Mouse (Mus musculus) stomach, embryonic 14.5 days (tissue): ENCODE data around the gene Lrmda. TPM values are rescaled to one million over a fixed set of nuclear protein-coding genes. Genes with fewer than 3 reads are reported as not detected.

Source experiments
- ATAC-seq: fragments of 200-750 bp; cut with Nextera tagmentation; 2 replicates; pipeline ENCODE4 v1.8.0; 2017; ENCODE audit warnings: low read depth, moderate TSS enrichment; ENCODE audit not compliant: insufficient number of reproducible peaks, insufficient read depth, low FRiP score
- H3K27ac ChIP-seq: fragments of 300-500 bp; sonication (generic); 2 replicates; pipeline ENCODE4 v1.5.1; 2014; ENCODE audit warnings: mild to moderate bottlenecking, low read length, moderate library complexity, mixed read lengths
- H3K27me3 ChIP-seq: fragments of 300-500 bp; sonication (generic); 2 replicates; pipeline ENCODE4 v1.6.1; 2014; ENCODE audit warnings: low read length, control low read depth, mixed read lengths; ENCODE audit not compliant: control insufficient read depth, insufficient read depth
- H3K36me3 ChIP-seq: fragments of 300-500 bp; sonication (generic); 2 replicates; pipeline ENCODE4 v1.6.1; 2014; ENCODE audit warnings: mild to moderate bottlenecking, control low read depth, low read length, moderate library complexity, mixed read lengths; ENCODE audit not compliant: control insufficient read depth, insufficient read depth
- H3K4me1 ChIP-seq: fragments of 300-500 bp; sonication (generic); 2 replicates; pipeline ENCODE4 v1.6.1; 2014; ENCODE audit warnings: low read length, control low read depth, mixed read lengths; ENCODE audit not compliant: control insufficient read depth, insufficient read depth
- H3K4me2 ChIP-seq: fragments of 300-500 bp; sonication (generic); replicated peaks from 2 replicates; pipeline ENCODE4 v1.6.1; 2014; ENCODE audit warnings: low read depth, low read length, control low read depth
- H3K4me3 ChIP-seq: fragments of 300-500 bp; sonication (generic); 2 replicates; pipeline ENCODE4 v1.5.1; 2014; ENCODE audit warnings: low read depth, low read length, control low read depth
- H3K9ac ChIP-seq: fragments of 300-500 bp; sonication (generic); replicated peaks from 2 replicates; pipeline ENCODE4 v1.6.1; 2014; ENCODE audit warnings: low read depth, mild to moderate bottlenecking, control low read depth, low read length, moderate library complexity, mixed read lengths
- H3K9me3 ChIP-seq: fragments of 300-500 bp; sonication (generic); 2 replicates; pipeline ENCODE4 v1.6.1; 2016; ENCODE audit warnings: low read depth, low read length, control low read depth; ENCODE audit not compliant: control insufficient read depth
- whole genome bisulfite sequencing: fragments of 180-500 bp; shearing (Covaris S2); extraction: QIAGEN DNeasy Blood & Tissue Kit; methylation state at CpG from one replicate; pipeline ENCODE4 v1.1.7; 2014; 5-methylcytosine and 5-hydroxymethylcytosine counted together
- polyA plus RNA-seq: library from polyadenylated mRNA; unstranded; fragments of >200 nt; fragmentation: Nextera tagmentation; extraction: Ambion mirVana; gene quantifications from 2 replicates; pipeline ENCODE4 v1.2.1, GENCODE M21; 2014

The Lrmda gene
- polyA plus RNA-seq, 1 experiment from 2014 or later: 0.46 TPM

DNA sequence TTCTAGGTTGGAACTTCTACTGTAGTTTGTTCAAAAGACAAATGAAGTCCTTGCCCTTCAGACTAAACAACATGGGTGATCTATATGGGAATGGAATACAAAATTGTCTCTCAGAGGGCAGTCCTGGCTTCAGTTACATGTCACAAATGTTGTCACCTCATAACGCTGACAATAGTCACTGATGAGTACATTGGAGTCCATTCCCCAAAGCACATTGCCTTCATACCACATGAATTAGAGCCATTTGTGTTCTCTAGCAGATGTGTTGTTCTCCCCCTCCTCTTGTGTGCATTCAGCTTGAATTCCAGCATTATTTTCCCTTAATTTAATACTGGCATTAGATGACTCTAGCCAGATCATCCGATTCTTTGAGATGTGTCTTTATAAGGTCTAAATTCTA is 883.4 kb downstream of the Lrmda start:
- Histone ChIP-seq H3K4me1 (peaks cover 9% of the 10 kb centered on the region; the same call in 1 of the 2 replicates), H3K27ac (no peak overlapping the region), H3K36me3 (no peaks in the 10 kb centered on the region), H3K9ac (no peak overlapping the region), H3K4me2 (no peak overlapping the region), H3K9me3 (no peaks in the 10 kb centered on the region), H3K4me3 (no peak overlapping the region), H3K27me3 (no peaks in the 10 kb centered on the region)
- WGBS: 91% methylated on average over 2 of the region's 2 CpGs
- ATAC-seq: no peak

DNA sequence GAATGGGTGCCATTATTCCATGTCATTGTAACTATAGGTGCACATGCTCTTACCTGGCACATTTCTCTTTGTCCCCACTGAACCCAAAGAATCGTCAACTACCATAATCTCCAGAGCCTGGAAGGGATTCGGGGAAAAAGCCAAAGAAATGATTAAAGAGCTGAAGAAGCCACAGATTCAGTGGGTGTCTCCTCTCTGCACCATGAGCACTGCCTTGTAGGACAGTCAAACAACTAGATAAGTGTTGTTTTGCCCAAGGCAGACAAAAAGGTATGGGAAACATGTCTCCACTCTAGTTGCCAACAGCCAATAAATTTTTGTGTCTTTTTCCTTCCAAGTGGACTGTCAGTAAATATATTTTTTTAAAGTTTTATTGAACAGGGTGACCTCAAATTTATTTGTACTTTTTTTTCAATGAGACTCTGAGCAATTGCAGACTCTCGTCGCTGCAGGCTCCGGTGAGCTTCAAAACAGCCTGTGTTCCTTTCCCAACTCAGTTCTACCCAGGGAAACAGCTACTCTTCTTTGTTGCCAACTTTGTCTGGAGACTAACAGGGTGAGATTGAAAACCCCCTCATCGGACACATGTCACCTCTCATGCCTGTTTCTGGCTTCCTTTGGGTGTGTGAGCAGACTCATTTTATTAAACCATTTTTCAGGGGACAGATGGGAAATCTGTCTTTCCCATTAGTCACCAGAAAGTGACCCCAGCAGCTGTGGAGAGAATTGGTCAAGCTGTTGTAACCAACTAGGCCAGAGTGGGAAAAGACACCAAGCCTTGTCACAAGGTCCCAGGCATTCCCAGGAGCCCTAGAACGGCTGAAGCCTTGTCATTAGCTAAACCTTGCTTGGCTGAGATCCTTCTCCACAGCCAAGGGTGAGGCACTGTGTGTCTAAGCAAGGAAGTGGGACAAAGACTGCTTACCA is 886.5 kb downstream of the Lrmda start:
- WGBS: 67% methylated on average over 7 of the region's 7 CpGs
- Histone ChIP-seq H3K4me1 (peaks cover 9% of the 10 kb centered on the region; the same call in 1 of the 2 replicates), H3K36me3 (no peaks in the 10 kb centered on the region), H3K27ac (no peak overlapping the region), H3K9ac (no peak overlapping the region), H3K9me3 (no peaks in the 10 kb centered on the region), H3K27me3 (no peaks in the 10 kb centered on the region), H3K4me3 (no peak overlapping the region), H3K4me2 (no peak overlapping the region)
- ATAC-seq: no peak

DNA sequence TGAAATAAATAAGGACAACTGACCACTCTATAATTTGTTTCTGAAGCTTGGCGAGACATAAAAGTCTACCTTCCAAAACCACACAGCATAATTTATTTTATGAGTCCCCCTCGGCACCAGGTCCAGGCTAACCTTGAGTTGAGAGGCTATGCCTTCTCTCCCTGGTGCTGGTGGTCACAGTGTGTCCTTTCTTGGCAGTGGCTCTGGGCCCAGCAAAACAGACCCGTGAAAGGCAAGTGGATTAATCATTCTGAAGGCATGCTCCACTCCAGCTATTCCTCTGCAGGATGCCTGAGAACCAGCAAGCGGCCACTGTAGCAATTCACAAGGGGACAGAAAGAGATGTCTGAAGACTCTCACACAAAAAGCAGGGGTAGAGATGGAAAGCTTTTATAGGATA is 887.2 kb downstream of the Lrmda start:
- H3K27me3 ChIP-seq: no peaks in the 10 kb centered on the region
- no peaks in the 10 kb centered on the region for H3K36me3 ChIP-seq
- no peak overlapping the region for H3K9ac ChIP-seq
- no peak for ATAC-seq
- WGBS: 59% methylated on average over 4 of the region's 4 CpGs
- no peaks in the 10 kb centered on the region for H3K9me3 ChIP-seq
- no peak overlapping the region for H3K4me3 ChIP-seq
- H3K4me2 ChIP-seq: no peak overlapping the region
- H3K4me1 ChIP-seq: peaks cover 9% of the 10 kb centered on the region; the same call in 1 of the 2 replicates
- H3K27ac ChIP-seq: no peak overlapping the region

DNA sequence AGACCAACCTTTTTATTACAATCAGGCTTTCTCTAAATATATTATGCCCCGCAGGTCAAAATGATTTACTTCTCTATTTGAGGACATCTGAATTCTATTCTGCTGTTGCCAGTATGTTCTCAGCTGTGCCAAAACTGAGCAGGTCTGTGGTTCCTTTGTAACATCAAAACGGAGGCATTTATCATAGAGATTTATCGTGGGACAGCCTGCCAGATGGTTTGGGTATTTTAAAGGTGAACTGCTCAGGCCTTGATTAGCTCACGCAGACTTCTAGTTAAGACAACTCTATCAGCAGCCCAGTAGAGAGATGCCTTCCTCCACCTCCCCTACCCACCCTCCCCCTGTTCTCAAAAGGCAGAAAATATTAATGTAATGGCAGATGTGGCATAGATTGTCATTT is 887.7 kb downstream of the Lrmda start:
- WGBS: 47% methylated on average over 4 of the region's 4 CpGs
- Histone ChIP-seq H3K27ac (no peak overlapping the region), H3K9ac (no peak overlapping the region)

GRCm38 (mm10) chr14:22908006-22908405 is 888.5 kb downstream of the Lrmda start:
- 76% methylated on average over 2 of the region's 2 CpGs for WGBS
- no peak for ATAC-seq
- Histone ChIP-seq H3K9ac (no peak overlapping the region), H3K4me1 (peaks cover 9% of the 10 kb centered on the region; the same call in 1 of the 2 replicates), H3K4me2 (no peak overlapping the region), H3K4me3 (no peak overlapping the region), H3K27ac (no peak overlapping the region), H3K36me3 (no peaks in the 10 kb centered on the region), H3K27me3 (no peaks in the 10 kb centered on the region), H3K9me3 (no peaks in the 10 kb centered on the region)

More for the DNA sequence above, 887.7 kb downstream of the Lrmda start:
- H3K4me3 ChIP-seq: no peak overlapping the region
- H3K27me3 ChIP-seq: no peaks in the 10 kb centered on the region
- no peaks in the 10 kb centered on the region for H3K9me3 ChIP-seq
- ATAC-seq: no peak
- H3K4me1 ChIP-seq: peaks cover 9% of the 10 kb centered on the region; the same call in 1 of the 2 replicates
- H3K4me2 ChIP-seq: no peak overlapping the region
- H3K36me3 ChIP-seq: no peaks in the 10 kb centered on the region

- Histone ChIP-seq H3K4me3 (no peak overlapping the region), H3K27ac (no peak overlapping the region), H3K9me3 (no peaks in the 10 kb centered on the region), H3K36me3 (no peaks in the 10 kb centered on the region), H3K4me2 (no peak overlapping the region), H3K9ac (no peak overlapping the region), H3K27me3 (no peaks in the 10 kb centered on the region), H3K4me1 (0 out of 2 replicates have a peak, but pooled peaks cover 4% of the 10 kb centered on the region)
- 92% methylated on average over 3 of the region's 3 CpGs for WGBS
- no peak for ATAC-seq
Measured at GRCm38 (mm10) chr14:22915463-22915862, 896.0 kb downstream of the Lrmda start.

DNA sequence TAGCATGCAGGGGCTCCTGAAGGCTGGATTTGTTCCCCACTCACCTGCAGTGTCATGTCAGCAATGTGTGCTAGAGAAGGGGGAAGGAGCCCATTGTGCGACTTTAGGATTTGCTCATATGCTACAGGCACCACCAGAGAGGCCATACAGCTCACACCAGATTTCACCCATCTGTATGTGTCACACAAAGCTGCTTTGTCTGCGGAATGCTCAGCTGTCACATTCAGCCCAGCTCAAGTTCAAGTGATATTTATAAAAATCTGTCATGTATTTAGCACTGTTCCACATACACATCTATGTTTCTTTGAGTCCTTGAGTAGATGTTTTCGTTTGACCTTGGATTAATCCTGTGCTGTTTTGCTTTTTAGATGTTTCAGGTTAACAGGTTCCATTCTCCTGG is 899.0 kb downstream of the Lrmda start:
- H3K36me3 ChIP-seq: no peaks in the 10 kb centered on the region
- WGBS: 69% methylated on average over 3 of the region's 3 CpGs
- H3K27ac ChIP-seq: no peak overlapping the region
- H3K4me3 ChIP-seq: no peak overlapping the region
- H3K27me3 ChIP-seq: no peaks in the 10 kb centered on the region
- H3K4me1 ChIP-seq: 0 out of 2 replicates have a peak, but pooled peaks cover 4% of the 10 kb centered on the region
- ATAC-seq: no peak
- H3K9ac ChIP-seq: no peak overlapping the region
- no peaks in the 10 kb centered on the region for H3K9me3 ChIP-seq
- no peak overlapping the region for H3K4me2 ChIP-seq

GRCm38 (mm10) chr14:22918931-22919330 is 899.4 kb downstream of the Lrmda start:
- ATAC-seq: no peak
- H3K27me3 ChIP-seq: no peaks in the 10 kb centered on the region
- H3K9ac ChIP-seq: no peak overlapping the region
- H3K36me3 ChIP-seq: no peaks in the 10 kb centered on the region
- no peak overlapping the region for H3K4me2 ChIP-seq
- H3K4me1 ChIP-seq: 0 out of 2 replicates have a peak, but pooled peaks cover 4% of the 10 kb centered on the region
- no peak overlapping the region for H3K4me3 ChIP-seq
- H3K27ac ChIP-seq: no peak overlapping the region
- 48% methylated on average over 2 of the region's 2 CpGs for WGBS
- H3K9me3 ChIP-seq: no peaks in the 10 kb centered on the region
